Mouse (Mus musculus) duodenum, adult 2 months (tissue): ENCODE data around the gene Amotl1. TPM values are rescaled to one million over a fixed set of nuclear protein-coding genes. Genes with fewer than 3 reads are reported as not detected.

ENCODE experiments used
- polyA plus RNA-seq: library from polyadenylated mRNA; depleted of rRNA; stranded (reverse); fragments of >200 nt; gene quantifications from 2 replicates; pipeline ENCODE4 v1.2.3, GENCODE M21; 2012; ENCODE audit warnings: low replicate concordance; rRNA removed

Amotl1 gene
- 4.2 and 5.7 TPM in 2 replicates for polyA plus RNA-seq

DNA sequence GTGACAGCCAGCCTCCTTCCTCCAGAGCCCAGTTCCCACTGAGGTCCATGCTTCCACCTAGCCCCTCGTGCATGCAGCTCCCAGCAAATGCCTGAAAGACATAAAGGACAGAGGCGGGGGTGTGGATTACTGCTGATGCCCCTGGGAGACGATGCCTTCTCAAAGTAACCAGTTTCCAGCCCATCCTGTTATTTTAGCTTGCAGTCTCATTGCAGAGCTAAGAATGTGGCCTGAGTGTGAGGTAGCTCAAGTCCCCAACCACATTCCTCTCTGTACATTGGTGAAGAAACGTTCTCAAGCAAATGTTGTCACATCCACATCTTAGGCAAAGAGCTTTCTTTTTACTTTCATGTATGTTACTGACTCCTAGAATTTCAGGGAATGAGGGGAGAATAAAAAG, at the start of gene Amotl1:
Amotl1 (minus strand) TSS at position 101 of the 400 bp plus-strand sequence.

DNA sequence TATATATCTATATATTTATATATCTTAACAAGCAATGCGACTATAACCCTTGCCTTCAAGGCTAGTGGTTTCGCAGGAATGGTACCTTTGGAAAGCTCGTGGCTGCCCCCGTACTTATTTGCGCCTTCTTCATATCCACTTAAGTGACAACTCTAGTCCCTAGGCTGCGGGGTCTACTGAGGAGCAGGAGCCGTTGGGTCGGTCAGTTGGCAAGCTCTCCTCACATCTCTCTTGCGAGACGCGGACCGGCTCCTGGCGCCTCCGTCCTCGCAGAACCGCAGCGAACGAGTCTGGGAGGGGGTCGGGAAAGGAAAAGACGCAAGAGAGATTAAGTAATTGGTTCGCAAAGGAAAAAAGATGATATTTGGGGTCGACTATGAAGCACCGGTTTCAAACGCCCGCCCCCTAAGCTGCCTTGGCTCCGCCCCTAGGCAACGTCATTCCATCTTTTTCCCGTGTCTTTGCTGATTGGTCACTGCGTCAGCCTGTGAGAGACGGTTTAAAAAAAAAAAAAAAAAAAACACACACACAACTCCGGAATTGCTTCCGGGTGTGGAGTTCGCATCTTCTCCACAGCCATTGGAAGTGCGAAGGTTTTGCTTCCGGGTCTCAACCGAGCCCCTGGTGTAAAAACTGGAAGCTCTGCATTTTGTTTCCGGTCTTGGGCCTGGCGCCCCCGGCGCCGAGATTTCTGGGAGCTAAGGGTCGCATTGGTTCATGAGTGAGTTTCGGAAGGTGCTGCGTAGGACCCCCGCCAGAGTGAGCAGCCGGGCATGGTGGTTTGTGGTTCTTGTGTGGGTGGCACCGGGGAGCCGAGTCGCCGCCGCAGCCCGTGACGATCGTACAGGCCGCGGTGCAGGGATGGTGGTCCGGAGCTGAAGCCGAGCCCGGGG, 144.6 kb downstream of the Amotl1 start, which contains the start of the genes Kdm4d and Cwc15:
Kdm4d (minus strand) TSS at position 460 of the 893 bp plus-strand sequence.
Cwc15 (plus strand) TSS at position 595 of the 893 bp plus-strand sequence.

Other genes with a start within 250 kb of the Amotl1 start
- gene Kdm4d, start 144.6 kb downstream of the Amotl1 start, polyA plus RNA-seq, result 0.05 and 0.11 TPM in 2 replicates
- 0.97 and 1.2 TPM in 2 replicates for gene Cwc15, start 144.4 kb downstream of the Amotl1 start, polyA plus RNA-seq
- gene Piwil4, start 95.7 kb upstream of the Amotl1 start, polyA plus RNA-seq, result 0.51 and 0.53 TPM in 2 replicates
- 12.2 and 13.9 TPM in 2 replicates for gene Fut4, start 107.3 kb upstream of the Amotl1 start, polyA plus RNA-seq
- gene 1700012B09Rik, start 126.0 kb upstream of the Amotl1 start, polyA plus RNA-seq, result not detected in 2 replicates
- gene Mre11a, start 139.6 kb upstream of the Amotl1 start, polyA plus RNA-seq, result 0.69 and 1.2 TPM in 2 replicates
- 0.43 and 1.2 TPM in 2 replicates for gene Ankrd49, start 139.8 kb upstream of the Amotl1 start, polyA plus RNA-seq
- 0.02 and 0.04 TPM in 2 replicates for gene Gpr83, start 215.2 kb upstream of the Amotl1 start, polyA plus RNA-seq